Mouse (Mus musculus) heart, postnatal 25 days (tissue): Measurements from ENCODE around the gene Ppp1r36. TPM values are rescaled to one million over a fixed set of nuclear protein-coding genes. Genes with fewer than 3 reads are reported as not detected.

Experiments used
- DNase-seq: peaks from one replicate; pipeline ENCODE4 v3.0.0; 2022; ENCODE audit warnings: low spot score
- intact Hi-C: fragments of 180-260 bp; cut with DNase I; formaldehyde crosslinking; loops from one replicate; pipeline ENCODE4 v1.15.1; 2025
- total RNA-seq, 2 experiments: library from RNA; stranded (reverse); gene quantifications; 2 replicates each; pipeline ENCODE4 v1.2.3; 2021

Gene Ppp1r36
- total RNA-seq, 2 experiments from 2014 or later, result not detected

GRCm38 (mm10) chr12:76482446-76482845, 65.1 kb downstream of the Ppp1r36 start:
- DNase-seq, result no peak
- intact Hi-C loops, result no loop called here

- DNase-seq, result no peak
- intact Hi-C loops, result no loop called here
Observed at GRCm38 (mm10) chr12:76482948-76483347, 65.6 kb downstream of the Ppp1r36 start.

DNA sequence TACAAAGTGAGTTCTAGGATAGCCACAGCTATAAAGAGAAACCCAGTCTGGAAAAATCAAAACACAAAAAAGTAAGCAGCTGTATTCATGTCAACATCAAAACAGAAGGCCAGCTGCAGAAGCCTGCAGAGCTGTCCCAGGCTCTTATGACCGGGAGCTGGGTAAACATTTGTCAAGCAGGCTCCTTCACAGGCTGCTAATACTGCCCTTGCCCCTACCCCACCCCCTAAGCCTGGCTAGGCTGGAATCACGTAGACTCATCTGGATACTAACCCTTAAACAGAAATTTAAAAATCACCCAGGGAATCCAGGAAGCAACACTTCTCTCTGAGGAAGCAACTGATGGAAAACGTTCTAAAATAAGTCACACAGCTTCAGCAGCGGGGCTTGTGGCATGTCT, 67.5 kb downstream of the Ppp1r36 start:
- intact Hi-C loops, result no loop called here

GRCm38 (mm10) chr12:76485381-76485780, 68.0 kb downstream of the Ppp1r36 start:
- intact Hi-C loops, result no loop called here
- no peak for DNase-seq

More for the DNA sequence above, 67.5 kb downstream of the Ppp1r36 start:
- no peak for DNase-seq

DNA sequence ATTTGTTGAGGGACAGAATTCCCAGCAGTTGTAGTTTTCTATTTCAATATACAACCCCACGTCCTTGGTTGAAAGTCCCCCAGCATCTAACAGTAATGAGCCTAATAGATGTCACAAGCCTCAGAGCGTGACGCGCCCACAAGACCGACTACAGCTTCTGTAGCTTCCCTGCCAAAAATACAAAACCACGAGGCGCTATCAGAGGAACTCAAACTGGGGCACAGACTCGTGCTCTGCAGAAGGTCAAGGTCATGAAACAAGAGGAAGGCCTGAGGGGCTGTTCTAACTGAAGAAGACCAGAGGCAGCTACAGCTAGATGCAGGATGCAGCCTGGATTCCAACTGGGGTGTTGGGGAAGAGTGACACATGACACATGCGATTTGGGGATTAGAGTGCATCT, 69.6 kb downstream of the Ppp1r36 start:
- intact Hi-C loops, result no loop called here
- no peak for DNase-seq

Other genes with a start within 250 kb of the Ppp1r36 start
- under 1 TPM in 1 of 2 experiments, not detected in 1; 0.08 TPM for gene Esr2, start 240.3 kb upstream of the Ppp1r36 start, total RNA-seq
- not detected for gene Tex21, start 170.8 kb upstream of the Ppp1r36 start, total RNA-seq
- 10 to 100 TPM; 29.1 to 31.4 TPM for gene Mthfd1, start 162.2 kb upstream of the Ppp1r36 start, total RNA-seq
- gene Akap5, start 92.6 kb upstream of the Ppp1r36 start, total RNA-seq, result 1 to 10 TPM; 2.1 to 2.7 TPM
- gene Zbtb25, start 47.9 kb upstream of the Ppp1r36 start, total RNA-seq, result 1 to 10 TPM; 6.7 to 7.8 TPM
- 1 to 10 TPM; 3.5 to 4.2 TPM for gene Zbtb1, start 47.3 kb upstream of the Ppp1r36 start, total RNA-seq
- 1 to 10 TPM; 6.0 to 7.0 TPM for gene Hspa2, start 13.4 kb upstream of the Ppp1r36 start, total RNA-seq
- 10 to 100 TPM; 13.5 to 16.6 TPM for gene Plekhg3, start 113.4 kb downstream of the Ppp1r36 start, total RNA-seq